Mouse (Mus musculus) heart, postnatal 4 days (tissue): ENCODE measurements at regions not wholly inside any gene's neighbourhood (a gene's known extent, or its start where the extent isn't known, plus 50 kb on each side); places are given as distances from the start of the nearest gene placed in this dataset.

Experiments
- DNase-seq: peaks from one replicate; pipeline ENCODE4 v3.0.0; 2021

DNA sequence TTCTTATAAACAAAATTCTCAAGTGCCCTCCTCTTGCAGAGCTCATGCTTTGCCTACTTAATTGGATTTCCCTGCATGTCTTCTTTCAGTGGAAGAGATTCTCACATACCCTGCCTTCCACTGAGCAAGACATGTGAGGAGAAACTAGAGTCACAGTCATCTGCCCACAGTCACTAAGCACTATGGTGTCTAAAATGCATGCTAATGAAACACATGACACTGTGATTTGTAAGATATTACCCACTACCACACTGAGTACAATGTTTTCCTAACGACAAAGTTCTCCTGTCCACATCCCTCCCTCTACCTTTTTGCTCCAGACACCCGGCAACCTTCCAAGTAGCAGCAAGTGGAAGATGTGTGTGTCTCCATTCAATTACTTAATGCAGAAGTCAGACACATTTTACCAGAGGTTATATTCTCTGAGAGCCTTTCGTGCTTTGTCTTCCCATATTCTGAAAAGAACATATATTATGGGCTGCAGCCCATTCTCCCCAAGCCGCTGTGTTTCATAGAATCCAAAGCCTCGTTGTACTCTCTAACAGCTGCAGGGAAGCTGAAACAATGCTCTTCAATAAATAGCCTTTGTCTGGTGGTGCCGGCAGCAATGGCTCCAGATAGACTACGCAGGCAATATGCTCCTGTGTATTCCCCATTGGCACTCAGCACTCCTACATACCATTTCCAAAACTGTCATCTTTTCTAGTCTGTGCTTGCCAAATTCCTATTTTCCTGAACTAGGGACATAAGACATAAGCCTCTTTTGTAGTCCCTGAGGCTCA, 670.7 kb downstream of the Poteg start:
- no peak for DNase-seq

DNA sequence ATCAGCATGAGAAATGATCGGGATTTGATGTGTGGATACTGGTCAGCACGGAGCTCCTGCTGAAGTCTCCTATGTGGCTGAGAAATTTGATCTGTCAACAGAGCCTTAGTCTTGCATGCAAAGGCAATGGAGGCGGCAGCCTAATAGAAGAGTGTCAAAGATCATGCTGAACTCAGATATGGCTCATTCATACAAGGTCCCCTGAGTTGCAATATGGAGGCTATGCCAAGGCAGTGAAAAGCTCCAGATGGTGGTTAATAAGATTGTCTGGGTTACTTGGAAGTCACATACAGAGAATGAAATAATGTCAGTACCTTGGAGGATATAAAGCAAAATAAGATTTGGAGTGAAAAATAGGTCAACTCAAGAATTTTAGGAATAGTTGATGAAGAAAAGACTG, 677.6 kb downstream of the Poteg start:
- DNase-seq: peak; percentile 11

DNA sequence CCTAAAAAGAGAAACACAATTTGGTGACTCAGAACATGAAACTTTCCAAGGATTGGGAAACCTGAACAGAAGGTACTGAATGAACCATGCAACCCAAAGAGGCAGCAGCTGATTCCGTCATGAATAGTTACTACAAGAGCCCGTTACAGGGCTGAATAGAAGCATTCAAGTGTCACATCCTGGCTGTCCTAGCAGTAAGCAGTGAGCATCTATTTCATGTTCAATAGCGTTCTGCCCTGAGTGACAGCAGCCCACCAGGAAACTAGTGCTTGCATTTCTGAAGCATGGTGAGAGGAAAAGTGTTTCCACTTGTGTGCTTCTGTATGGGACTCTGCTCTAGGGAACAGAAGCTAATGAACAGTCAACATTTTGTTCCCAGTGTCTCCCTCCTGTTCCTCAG, 694.4 kb downstream of the Poteg start:
- no peak for DNase-seq

DNA sequence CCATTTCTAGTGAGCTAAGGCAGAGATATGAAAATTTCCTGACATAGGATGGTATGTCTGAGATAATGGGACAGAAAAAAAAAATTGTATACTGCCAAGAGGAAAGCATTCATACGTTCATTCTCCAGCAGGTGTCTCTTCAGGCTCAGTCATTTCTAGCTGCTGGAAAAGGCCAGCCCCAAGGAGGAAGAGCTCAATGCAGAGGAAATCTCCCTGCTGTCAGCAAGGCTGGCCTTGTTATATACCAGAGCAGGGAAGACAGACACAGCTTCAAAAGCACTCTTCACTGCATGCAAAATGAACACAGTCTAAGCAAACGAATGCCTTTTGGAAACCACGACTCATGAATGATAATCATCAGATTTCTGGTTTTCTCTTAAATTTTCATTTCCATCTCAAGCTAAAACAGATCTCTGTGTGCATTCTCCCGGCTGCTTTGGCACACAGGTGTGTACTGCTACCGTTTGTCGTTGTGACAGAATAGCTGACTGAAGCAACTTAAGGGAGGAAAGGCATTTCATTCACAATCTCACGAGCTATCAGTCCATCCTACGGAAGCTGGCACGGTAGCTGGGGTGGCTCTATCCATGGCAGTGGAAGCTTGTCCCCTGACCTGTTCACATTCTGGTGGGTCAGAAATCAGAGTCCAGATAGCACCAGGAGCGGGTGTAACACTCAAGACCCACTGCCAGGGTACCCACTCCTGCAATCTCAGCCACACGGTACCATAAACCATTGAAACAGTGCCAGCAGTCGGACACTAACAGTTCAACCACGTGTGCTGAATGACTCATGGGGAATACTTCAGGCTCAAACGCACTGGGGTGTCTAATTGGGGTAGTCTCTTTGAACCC, 701.4 kb downstream of the Poteg start:
- peak; percentile 39 for DNase-seq

DNA sequence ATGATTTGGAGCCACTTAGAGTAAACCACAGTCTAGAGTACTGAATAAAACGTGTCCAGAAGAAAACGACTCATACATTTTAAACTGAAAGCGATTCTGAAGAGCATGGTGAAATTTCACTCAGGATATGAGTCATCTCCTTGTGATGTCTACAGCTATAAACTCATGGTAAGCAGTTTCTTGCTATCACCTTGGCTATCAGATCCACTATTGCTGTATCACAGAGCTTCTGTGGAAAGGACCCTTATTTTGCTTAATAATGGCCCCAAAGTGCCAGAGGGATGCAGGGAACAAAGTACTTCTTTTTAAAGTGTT, 701.9 kb downstream of the Poteg start:
- DNase-seq: no peak

DNA sequence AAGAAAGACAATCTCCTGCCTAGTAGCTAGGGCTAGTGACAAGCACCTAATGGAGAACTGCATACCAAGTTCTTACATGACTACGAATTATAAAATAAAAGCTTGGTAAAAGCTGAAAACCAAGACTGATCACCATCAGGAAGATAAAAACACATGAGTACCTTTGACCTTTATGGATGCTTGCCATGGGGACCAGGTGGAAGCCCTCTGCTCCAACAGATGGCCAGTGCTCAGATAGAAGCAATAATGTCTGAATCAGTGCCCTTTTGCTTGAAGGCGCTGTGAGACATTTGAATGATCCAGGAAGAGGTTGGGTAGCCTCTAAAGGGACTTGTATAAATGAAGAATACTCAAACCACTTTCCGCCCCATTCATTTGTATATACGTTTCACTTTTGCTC, 713.2 kb downstream of the Poteg start:
- DNase-seq: no peak

DNA sequence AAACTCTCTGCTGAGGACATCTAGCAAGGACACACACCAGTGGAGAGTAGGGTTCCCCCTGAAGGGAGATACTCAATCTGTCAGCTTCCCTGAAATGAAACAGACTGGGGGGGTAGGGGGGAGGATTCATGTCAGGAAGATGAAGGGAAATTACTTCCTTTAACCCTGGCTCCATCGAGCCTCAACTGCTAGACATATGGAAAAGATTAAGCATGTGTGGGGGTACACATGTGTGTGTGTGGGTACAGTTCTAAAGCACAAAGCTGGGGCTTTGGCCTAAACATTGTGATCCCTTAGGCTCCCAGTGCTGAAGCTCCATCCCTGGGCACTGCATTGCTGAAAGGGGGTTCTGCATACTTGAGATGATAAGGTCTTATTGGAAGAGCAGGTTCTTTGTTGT, 720.6 kb downstream of the Poteg start:
- DNase-seq: no peak

DNA sequence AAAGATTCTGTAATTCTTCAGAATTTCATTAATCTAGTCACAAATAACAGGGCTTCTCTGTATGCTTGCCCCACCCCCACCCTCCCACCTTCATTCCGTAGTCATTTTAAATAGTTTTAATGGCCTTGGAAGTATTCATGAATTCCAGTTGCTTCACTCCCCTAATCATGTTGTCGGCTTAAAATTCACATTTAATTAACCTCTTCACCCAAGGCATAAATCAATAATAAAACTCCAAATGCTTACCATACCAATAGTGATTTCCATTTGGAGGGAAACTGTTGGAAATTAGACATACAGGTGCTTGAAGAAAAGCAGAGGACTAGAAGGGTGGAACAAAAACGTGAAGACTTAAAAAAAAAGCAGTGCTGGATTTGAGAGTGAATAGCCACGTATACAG, 724.0 kb downstream of the Poteg start:
- no peak for DNase-seq

DNA sequence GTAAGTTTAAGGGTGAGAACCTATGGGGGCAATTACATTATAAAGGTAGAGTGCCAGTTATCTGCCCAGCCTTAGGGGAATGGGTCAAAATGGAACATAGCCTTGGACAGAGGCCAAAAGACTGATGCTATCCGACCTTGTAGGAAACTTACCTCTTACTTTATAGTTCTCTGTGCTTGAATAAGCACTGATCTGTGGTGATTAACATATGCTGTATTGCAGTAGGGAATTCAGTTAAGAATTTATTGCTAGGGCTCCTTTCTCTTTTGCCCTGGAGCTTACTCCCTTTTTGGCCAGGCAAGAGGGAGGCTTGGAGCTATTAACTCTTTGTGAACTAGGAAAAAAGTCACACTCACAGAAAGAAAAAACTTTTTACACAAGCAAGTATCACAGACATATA, 748.5 kb downstream of the Poteg start:
- DNase-seq: no peak

DNA sequence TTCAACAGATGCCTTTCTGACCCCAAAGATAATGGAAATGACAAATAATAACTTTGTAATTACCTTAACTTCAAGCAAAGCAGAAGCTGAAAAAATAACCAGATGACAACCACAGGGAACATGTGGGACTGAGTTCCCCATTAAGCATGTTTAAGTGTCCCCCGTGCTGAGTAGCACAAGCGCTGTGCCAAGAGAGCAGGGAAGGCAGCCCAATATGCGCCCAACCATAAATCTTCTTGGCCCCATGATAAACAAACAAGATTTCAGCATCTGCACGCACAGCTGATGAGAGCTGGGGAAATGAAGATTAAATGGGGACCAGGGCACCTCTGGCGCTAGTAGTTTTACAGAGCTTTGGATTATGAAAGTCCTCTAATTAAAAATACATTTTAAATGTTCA, 788.1 kb downstream of the Poteg start:
- DNase-seq: no peak

DNA sequence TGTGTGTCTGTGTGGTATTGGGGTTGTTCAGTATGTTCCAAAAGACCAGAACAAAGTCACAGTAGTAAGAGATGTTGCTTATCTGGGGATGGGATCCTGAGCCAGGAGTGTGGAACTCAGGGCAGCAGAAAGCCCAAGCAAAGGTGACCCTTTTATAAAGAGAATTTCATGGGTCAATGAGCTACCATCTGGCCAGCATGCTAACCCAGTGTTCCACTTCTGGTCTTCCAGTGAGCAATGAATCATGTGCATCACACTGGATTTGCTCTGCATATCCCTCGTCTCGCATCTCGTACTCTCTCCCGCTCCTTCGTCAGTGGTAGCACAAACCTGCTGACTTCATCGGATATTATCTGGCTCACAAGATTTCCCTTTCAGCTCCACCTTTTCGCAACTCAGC, 791.9 kb downstream of the Poteg start:
- no peak for DNase-seq

DNA sequence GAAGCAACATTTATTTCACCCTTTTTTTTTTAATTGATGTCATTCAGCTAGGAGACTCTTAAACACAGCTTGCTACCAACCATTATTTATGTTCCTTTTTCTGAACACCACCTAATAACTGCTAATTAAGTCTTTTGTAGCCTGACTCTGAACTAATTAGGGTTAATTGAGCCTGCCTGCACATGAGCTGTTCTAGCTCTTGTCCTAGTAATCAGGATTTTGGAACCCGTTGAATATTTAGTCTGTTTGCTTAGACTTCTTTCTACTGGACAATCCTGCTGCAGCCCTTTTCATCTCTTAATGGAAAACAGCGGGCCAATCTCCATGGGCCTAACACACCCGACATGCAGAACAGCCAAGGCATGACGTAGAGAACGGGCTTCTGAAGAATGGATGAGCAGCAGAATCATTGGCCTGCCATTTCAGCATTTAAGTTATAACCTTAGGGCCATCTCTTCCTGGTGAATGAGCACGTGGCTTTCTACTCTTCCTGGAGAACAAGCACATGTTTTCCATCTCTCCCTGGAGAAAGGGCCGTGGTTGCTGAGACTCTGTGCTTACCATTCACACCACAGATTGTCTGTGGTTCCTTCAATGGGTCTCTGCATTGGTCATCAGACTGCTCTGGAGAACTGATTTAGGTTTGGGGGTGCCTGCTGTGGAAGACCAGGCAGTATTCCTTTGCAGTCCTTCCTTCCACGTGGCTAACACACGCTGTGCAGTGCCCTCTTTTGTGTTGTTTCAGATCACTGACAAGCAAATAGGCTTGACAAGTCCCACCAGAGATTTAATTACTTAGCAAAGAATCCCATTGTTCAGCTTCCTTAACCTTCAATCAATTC, 805.1 kb downstream of the Poteg start:
- DNase-seq: no peak

DNA sequence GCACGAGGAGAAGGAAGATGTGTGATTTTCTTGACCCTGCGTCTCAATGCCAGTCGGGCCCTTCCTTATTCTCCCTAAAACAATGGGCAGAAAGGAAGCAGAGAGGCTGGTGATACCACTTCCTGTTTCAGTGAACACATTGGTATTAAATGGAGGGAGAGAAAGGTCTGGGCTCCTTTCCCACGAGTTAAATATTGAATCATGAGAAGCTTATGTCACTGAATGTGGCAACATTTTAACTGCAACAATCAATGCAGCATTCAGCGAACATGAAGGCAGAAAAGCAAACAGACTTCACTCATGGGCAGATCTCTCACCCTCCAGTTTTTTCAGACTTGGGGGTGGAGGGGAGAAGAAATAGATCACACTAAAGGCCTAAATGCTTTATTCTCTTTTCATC, 819.8 kb downstream of the Poteg start:
- no peak for DNase-seq

DNA sequence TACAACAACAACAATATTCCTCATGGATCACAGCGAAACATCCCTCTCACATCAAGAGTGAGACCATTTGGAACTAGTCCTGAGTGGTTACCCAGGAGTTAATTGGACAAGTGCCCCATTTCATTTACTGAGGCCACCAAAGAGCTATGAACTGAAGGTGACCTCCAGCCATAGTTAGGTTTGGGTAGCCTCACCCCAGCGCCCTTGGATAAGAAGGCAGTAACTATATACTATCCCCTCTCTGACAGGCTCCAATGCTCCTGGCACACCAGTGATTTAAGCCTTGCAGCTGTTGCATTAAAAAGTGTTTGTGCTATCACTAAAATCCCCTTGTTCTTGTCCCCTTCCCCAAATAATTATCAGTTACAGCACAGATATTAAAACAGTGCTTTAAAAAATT, 836.8 kb downstream of the Poteg start:
- no peak for DNase-seq

DNA sequence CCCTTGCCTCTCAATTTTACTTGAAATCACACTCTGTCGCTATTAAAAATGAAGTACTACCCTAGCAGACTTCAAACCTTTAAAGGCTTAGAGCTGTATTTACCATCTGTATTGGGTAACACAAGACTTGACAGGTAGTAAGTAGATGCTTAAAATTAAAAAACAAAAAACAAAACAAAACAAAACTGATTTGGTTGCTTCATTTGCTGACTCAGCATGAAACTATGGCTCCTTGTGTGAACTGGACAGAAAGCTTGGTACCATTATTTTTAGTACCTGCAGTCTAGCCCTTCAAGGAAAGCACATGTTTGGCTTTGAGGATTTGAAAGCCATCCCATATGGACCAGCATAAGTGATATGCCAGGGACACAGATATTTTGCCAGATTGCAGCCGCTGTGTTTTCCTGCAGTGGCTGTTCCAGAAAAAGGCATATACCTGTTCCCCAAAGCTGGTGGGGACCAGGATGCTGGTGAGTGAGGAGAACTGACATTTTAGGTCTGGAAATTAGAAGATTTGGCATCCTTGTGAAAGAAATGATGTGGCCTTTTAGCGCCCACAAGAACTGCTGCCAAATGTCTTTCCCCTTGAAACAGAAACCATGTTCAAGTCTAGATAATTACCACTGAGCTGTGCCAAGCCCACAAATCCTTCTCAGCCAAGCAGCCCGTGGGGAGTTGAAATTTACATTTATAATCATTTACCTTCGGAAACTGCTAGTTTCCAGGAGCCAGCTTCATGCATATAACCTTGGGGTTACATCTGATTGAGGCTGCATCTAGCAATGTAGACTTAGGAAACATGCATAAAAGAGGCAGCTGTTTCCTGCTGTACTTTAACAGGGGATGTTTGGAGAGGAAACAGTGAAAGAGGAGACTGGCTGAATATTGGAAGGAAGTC, 851.7 kb downstream of the Poteg start:
- DNase-seq: peak; percentile 17

DNA sequence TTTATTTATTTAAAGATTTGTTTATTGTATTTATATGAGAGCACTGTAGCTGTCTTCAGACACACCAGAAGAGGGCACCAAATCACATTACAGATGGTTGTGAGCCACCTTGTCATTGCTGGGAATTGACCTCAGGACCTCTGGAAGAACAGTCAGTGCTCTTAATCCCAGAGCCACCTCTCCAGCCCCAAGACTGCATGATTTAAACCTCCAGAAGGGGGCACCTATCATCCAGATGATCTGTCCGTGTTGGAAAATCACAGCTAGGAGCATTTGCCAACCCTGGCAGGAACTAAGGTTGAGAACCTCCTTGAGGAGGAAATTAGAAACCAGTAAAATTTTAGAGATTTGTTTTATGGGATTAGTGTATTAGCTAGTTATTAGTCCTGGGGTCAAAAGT, 869.6 kb downstream of the Poteg start:
- peak; percentile 4 for DNase-seq

DNA sequence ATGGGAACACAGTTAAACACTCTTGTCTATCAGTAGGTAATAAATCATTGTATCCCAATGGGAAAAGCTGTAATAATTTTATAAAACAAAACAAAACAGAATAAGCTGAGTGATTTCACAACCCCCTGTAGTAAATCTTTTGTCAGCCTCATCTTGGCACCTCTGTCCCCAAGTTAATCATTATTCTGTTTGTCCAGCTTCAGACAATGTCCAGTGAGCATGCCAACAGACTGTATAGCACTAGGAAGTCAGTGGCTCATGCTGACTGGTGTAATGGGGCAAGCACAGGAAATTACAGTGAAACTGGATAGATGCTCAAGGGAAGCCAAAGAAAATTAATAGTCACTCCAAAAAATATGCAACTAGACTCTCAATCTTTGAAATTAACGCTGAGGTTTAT, 885.9 kb downstream of the Poteg start:
- no peak for DNase-seq

DNA sequence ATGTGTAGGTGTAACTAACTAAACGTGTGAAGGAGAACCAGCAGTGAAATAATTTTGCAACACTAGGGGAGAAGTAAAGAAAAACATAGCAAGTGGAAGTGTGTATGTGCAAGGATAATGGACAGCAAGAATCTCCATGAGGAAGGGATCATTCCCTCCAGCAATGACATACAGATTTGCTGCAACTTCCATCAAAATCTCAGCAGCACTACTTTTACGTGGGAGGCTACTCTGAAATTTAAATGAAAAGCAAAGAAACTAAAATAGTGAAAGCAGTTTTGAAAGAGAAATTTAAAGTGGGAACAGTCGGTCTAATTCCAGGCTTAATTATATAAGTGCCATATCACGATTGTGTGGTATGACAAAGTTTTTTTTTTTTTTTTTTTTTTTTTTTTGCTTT, 890.0 kb downstream of the Poteg start:
- DNase-seq: no peak

DNA sequence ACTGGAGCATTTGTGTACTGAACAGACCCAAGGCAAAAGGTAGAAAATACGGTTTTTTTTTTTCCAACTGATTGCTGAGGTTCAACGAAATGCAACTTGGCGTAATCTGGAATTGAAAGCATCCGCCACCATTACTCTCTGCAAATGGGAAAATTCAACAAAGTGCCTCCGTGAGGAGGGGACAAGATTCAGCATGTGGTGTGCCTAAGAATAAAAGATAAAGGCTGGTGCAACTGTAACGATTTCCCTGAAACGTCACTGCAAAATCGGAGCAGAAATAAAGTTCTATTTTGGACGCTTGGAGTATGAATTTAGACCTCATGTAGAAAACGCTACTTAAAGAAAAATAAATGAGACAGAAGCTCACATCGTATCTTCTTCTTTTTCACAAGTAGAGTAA, 893.8 kb downstream of the Poteg start:
- no peak for DNase-seq

DNA sequence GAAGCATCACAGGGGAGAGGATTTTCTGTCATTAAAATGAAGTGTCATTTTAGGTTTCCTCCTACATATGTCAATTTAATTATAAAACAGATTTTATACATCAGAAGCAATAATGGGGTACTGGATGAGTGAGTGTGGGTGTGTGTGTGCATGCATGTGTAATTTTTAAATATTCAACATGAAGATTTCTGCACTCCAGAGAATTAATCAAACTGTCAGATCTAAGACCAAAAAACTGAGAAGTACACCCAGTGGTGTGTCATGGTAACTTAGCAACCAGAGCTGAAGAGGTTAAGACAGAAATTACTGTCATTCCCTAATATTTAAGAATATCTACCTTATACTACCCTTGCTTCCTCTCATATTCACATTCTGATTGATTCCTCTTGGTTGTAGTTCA, 919.0 kb downstream of the Poteg start:
- DNase-seq: no peak

DNA sequence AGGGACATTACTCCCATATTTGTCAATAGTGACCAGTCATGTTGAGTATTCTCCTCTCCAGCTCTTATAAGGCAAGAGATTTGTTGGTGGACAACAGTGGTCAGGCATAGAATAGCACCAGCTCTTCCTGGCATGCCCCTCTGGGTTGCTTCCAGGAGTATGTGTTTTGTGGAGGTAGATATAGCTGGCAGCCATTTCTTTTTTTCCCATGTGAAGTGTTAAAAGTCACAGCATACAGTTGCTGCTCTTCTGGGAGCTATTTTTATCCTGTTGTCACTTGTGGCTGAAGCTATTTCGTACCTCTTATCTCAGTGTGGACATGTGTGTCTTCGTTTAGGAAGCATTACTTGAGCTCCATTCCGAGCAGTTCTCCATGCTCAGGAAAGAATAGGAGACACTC, 919.9 kb downstream of the Poteg start:
- DNase-seq: peak; percentile 12

DNA sequence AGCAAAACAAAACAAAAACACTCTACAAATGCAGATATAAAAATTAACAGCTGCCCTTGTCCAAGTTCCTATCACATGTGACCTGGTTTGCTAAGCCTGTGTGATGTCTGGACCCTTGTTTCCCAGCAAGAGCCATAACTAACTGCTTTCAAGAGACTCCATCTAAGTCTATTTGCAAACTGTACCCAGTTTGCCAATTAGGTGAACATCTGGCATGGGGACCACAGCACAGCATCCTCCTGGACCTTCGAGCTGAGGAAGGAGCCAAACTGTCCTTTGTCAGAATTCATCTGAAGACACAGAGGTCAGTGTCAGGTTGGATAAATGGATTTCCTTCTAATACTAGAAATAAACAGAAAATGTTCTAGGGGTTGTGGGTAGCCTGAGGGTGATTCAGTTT, 924.3 kb downstream of the Poteg start:
- no peak for DNase-seq
